Mouse (Mus musculus) regulatory T cell (primary cell): Measurements from ENCODE around the gene H2afx.
"Not testable (repeated sequence)": the region's sequence is repeated elsewhere in the genome, so short reads cannot be mapped to it uniquely, and the experiment has no call there.

Experiments used
- in situ Hi-C: fragments of 300-600 bp; cut with MboI, MseI; formaldehyde crosslinking; loops from one replicate; pipeline ENCODE4 v1.15.1; 2025; ENCODE audit warnings: high pct_unique_total_duplicates

The H2afx gene

GRCm38 (mm10) chr9:44318826-44319095 lies 15.7 kb upstream of the H2afx start:
- in situ Hi-C loops = no loop called here

DNA sequence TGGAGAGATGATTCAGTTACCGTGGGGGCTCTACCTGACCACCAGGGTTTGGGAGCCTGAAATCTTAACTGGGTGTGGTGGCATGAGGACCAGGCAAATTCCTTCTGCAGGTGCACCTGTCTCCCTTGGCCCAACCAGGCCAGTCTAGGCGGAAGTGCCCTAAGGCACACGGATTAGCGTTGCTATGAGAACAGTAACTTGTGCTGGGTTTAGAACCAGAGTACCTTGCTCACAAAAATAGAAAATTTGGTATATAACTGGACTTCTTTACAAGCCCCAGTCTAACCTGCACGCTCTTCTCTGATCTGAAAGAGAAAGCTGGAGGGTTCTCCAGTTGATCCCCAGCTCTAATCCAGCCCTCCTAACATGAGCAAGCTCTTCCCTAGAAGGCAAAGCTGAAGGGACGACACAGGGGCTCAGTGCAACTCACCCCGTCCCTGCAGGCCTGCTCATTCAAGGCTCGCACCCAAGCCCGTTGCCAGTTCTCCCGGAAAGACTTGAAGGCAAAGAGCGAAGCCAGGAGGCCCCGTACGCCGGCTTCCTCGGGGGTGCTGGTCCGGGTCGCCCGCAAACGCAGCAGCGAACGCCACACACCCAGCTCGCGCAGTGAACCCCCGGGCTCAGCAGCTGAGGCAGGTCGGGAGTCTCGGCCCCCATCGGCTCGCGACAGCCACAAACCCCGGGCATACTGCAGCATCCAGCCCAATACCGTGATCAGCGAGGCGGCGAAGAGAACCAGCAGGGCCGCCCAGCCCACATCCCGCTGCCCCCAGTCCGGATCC lies 15.2 kb upstream of the H2afx start:
- in situ Hi-C loops = no loop called here

GRCm38 (mm10) chr9:44319887-44320798 lies 14.4 kb upstream of the H2afx start, which contains the start of gene C2cd2l:
TSS of gene C2cd2l (minus strand) at chr9:44320285.
- in situ Hi-C loops = no loop called here

DNA sequence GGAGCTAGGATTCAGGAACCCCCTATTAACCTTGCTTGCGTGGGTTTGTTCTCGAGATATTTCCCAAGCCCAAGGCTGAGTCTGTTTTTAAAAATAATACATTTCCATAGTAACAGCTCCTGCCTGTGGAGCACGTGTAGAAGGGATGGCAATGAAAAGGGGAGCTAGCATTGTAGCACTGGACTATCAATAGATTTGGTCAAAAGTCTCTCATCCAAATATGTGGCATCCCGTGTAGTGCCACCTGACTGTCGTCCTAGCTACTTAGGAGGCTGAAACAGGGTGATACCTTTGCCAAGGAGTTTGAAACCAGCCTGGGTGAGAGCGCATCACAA lies 13.7 kb upstream of the H2afx start:
- in situ Hi-C loops = no loop called here

DNA sequence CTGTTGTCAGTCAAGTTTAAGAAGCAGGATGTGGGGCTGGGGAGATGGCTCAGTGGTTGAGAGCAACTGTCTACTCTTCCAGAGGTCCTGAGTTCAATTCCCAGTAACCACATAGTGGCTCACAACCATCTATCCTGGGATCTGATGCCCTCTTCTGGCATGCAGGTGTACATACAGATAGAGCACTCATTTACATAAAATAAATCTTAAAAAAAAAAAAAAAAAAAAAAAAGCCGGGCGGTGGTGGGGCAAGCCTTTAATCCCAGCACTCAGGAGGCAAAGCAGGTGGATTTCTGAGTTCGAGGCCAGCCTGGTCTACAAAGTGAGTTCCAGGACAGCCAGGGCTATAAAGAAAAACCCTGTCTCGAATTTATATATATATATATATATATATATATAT lies 10.8 kb upstream of the H2afx start:
- in situ Hi-C loops = not testable (repeated sequence)

DNA sequence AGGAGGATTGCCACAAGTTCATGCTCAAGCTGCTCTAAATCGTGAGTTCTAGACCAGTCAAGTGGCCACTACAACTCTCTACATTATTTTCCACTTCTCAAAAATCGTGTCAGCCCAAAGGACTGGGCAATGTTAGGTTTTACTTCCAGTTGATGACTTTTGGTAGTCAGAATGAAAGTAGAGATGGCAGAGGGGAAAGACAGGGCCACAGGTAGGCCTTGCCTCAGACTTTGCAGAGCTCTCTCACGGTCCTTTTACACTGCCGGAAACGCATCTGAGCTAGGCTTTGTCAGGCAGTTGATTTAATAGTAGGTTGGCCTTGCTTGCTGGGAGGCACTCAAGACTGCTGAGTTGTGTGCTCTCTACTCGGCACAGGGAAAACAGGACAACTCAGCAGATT lies 10.3 kb upstream of the H2afx start:
- in situ Hi-C loops = no loop called here

GRCm38 (mm10) chr9:44325032-44325767 lies 9.3 kb upstream of the H2afx start:
- in situ Hi-C loops = not testable (repeated sequence)

- in situ Hi-C loops = no loop called here
Measured at GRCm38 (mm10) chr9:44325768-44326370, 8.6 kb upstream of the H2afx start, which contains the start of gene Dpagt1. TSS of gene Dpagt1 (plus strand) at chr9:44326019.

GRCm38 (mm10) chr9:44326371-44327063 lies 8.0 kb upstream of the H2afx start:
- in situ Hi-C loops = no loop called here

DNA sequence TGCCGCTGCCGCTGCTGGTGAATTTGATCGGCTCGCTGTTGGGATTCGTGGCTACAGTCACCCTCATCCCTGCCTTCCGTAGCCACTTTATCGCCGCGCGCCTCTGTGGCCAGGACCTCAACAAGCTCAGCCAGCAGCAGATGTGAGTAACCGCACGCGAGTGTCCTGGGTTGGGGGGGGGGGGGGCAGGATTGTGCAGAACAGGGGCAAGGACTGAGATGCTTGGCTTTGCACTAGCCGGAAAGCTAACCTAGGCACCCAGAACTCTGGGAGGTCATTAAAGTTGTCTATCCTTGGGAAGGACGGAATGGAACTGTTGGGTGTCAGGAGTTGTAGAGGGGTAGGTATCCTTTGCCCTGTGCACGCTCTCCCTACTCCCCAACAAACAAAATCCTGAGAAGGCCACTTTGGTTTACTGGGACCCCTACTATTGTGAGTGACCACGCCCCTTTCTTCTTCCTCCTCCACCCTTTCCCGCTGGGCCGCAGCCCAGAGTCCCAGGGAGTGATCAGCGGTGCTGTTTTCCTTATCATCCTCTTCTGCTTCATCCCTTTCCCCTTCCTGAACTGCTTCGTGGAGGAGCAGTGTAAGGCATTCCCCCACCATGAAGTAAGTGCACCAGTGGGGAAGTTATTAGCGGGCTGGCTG lies 7.3 kb upstream of the H2afx start:
- in situ Hi-C loops = no loop called here

GRCm38 (mm10) chr9:44327926-44328325 lies 6.6 kb upstream of the H2afx start:
- in situ Hi-C loops = no loop called here

DNA sequence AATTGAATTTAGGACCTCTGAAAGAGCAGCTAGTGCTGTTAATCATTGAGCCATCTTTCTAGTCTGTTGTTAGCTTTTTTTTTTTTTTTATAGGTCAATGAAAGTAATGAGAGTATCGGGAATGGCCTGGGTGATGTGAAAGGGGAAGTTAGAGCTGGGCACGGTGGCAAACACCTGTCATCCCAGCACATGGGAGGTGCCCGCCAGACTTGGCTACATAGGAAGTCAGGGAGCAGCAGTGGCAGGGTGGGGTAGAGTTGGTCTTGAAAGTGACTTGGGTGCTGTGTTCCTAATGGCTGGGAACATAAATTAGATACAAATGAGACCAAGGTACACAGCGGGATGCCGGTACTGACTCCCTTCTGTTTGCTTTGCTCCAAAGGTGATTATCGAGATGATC lies 3.8 kb upstream of the H2afx start:
- in situ Hi-C loops = no loop called here

GRCm38 (mm10) chr9:44332918-44333638 lies 1.4 kb upstream of the H2afx start:
- in situ Hi-C loops = no loop called here

GRCm38 (mm10) chr9:44335331-44336092 lies 1.0 kb downstream of the H2afx start:
- in situ Hi-C loops = loop anchor here (5.0 kb wide), 1 partner anchor 47 kb away; no protein-coding TSS in a partner anchor

DNA sequence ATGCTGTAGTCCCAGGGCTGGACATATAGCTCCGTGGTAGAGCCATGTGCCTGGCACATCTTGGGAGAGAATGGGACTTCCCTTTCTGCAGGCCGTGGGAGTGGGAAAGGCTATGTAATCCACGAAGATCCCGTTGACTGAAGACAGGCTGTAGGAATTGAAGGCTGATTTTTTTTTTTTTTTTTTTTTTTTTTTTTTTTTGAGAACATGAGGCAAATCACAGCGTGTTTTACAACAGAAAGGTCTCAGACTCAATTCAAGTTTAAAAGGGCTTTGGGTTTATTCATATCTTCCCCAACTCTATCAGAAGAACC lies 1.6 kb downstream of the H2afx start:
- in situ Hi-C loops = loop anchor here (5.0 kb wide), 1 partner anchor 46 kb away; no protein-coding TSS in a partner anchor

DNA sequence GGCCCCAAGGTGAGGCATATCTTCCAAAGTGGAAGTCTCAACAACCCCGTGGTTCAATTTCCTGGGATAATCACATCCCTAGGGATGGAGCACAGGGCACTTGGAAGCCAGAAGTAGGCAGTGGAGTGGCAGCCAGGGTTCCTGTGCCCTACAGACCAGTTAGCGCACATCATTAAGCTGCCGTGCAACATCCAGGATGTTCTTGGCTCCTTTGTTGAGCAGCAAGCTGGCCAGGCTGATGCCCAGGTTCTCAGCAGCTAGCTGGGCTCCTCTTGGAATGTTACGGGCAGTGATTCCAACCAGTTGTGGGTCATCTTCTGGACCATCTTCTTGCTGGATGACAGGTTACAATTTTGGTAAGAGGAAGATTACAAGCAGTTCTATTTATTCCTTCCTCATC lies 2.0 kb downstream of the H2afx start:
- in situ Hi-C loops = loop anchor here (5.0 kb wide), 1 partner anchor 46 kb away; no protein-coding TSS in a partner anchor

GRCm38 (mm10) chr9:44336964-44337363 lies 2.5 kb downstream of the H2afx start:
- in situ Hi-C loops = loop anchor here (5.0 kb wide), 1 partner anchor 45 kb away; no protein-coding TSS in a partner anchor

DNA sequence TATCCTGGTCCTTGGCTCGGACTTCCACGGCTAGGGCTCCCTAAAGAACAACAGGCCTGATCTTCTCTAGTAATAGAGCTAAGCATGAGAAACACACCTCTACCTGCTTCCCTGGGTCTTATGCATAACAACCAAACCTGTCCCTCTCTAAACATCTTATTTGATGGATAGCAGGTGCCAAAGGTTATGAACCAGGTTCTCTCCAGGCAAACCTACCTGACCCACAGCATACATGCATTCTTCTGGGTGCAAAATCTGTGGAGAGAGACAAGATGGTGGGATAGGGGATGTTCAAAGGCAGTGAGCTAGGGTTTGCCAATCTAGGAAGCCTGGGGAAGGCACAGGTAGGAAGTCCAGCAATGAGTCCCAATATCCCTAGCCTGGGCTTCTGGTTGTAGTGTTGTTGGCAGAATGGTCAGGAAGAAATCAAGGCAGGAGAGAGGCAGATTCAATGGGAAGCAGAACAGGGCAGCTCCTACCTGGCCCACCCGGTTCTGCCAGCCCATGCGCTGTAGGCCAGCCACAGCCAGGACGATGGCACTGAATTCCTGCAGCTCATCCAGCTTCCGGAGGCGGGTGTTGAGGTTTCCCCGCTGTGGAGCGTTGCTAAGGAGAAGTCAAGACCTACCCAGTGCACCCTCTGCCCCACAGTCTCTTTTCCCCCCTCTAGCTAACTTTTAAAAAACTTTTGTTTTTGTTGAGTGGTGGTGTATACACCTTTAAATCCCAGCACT lies 3.1 kb downstream of the H2afx start:
- in situ Hi-C loops = loop anchor here (5.0 kb wide), 1 partner anchor 45 kb away; no protein-coding TSS in a partner anchor
